Mouse (Mus musculus) embryonic facial prominence, embryonic 12.5 days (tissue): ENCODE data around the gene Arhgef39. TPM values are rescaled to one million over a fixed set of nuclear protein-coding genes. Genes with fewer than 3 reads are reported as not detected.
"Not testable (repeated sequence)": the region's sequence is repeated elsewhere in the genome, so short reads cannot be mapped to it uniquely, and the experiment has no call there.

Experiments used
- ATAC-seq: fragments of 200-750 bp; cut with Nextera tagmentation; 2 replicates; pipeline ENCODE4 v1.8.0; 2017; ENCODE audit not compliant: insufficient number of reproducible peaks, insufficient read depth, low FRiP score, low TSS enrichment
- H3K27ac ChIP-seq: fragments of 300-500 bp; sonication (generic); 2 replicates; pipeline ENCODE4 v1.5.1; 2016; ENCODE audit warnings: mild to moderate bottlenecking
- H3K27me3 ChIP-seq: fragments of 300-500 bp; sonication (generic); 2 replicates; pipeline ENCODE4 v1.6.1; 2016; ENCODE audit warnings: mild to moderate bottlenecking, moderate library complexity
- H3K36me3 ChIP-seq: fragments of 300-500 bp; sonication (generic); 2 replicates; pipeline ENCODE4 v1.6.1; 2016; ENCODE audit warnings: mild to moderate bottlenecking
- H3K4me1 ChIP-seq: fragments of 300-500 bp; sonication (generic); 2 replicates; pipeline ENCODE4 v1.6.1; 2016
- H3K4me2 ChIP-seq: fragments of 300-500 bp; sonication (generic); replicated peaks from 2 replicates; pipeline ENCODE4 v1.6.1; 2016; ENCODE audit warnings: mild to moderate bottlenecking, moderate library complexity
- H3K4me3 ChIP-seq: fragments of 300-500 bp; sonication (generic); 2 replicates; pipeline ENCODE4 v1.5.1; 2016; ENCODE audit warnings: mild to moderate bottlenecking
- H3K9ac ChIP-seq: fragments of 300-500 bp; sonication (generic); 2 replicates; pipeline ENCODE4 v1.6.1; 2016; ENCODE audit warnings: mild to moderate bottlenecking, moderate library complexity
- H3K9me3 ChIP-seq: fragments of 300-500 bp; sonication (generic); 2 replicates; pipeline ENCODE4 v1.6.1; 2016; ENCODE audit warnings: mild to moderate bottlenecking, moderate library complexity
- WGBS: fragments of 180-500 bp; shearing (Covaris S2); methylation state at CpG from one replicate; pipeline ENCODE4 v1.1.7; 2016; 5-methylcytosine and 5-hydroxymethylcytosine counted together
- polyA plus RNA-seq: library from polyadenylated mRNA; unstranded; fragments of >200 nt; fragmentation: Nextera tagmentation; extraction: Ambion mirVana; gene quantifications from 2 replicates; pipeline ENCODE4 v1.2.1, GENCODE M21; 2016

Arhgef39 gene
- polyA plus RNA-seq, 1 experiment from 2014 or later: 44.1 TPM

DNA sequence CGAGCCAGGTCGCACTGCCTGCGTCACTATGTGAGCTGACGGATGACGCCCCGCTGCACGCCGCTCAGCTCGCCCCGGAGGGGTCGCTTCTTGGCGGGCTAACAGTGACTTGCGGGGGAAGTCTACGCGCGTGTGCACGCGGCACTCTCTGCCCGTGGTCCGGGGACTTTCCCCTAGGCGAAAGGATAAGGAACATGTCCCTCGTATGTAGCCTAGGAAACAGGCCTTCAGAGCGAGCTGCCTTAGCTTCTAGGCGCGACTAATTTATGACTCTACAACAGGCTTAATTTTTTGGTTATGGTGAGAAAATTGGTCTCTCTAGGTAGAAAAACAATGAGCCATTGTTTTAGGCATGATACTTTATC, 6.7 kb downstream of the Arhgef39 start, which contains the start of gene Ccdc107:
Gene Ccdc107 (plus strand): TSS at position 80 of the 365 bp plus-strand sequence.
- H3K9me3 ChIP-seq: 0 out of 2 replicates have a peak, but pooled peaks cover 3% of the 10 kb centered on the region
- peak within 1 kb of the TSS; percentile 59 for H3K4me2 ChIP-seq
- H3K4me1 ChIP-seq: peaks cover 14% of the 10 kb centered on the region; the same call in 1 of the 2 replicates
- whole genome bisulfite sequencing: under 1% methylated on average over 25 of the region's 25 CpGs
- H3K4me3 ChIP-seq: peak within 1 kb of the TSS; percentile 55
- ATAC-seq: peak; percentile 97
- H3K36me3 ChIP-seq: peaks cover 11% of the 10 kb centered on the region; the same call in 1 of the 2 replicates
- no peaks in the 10 kb centered on the region for H3K27me3 ChIP-seq
- peak within 1 kb of the TSS; percentile 57 for H3K9ac ChIP-seq
- peak within 1 kb of the TSS; percentile 85 for H3K27ac ChIP-seq

DNA sequence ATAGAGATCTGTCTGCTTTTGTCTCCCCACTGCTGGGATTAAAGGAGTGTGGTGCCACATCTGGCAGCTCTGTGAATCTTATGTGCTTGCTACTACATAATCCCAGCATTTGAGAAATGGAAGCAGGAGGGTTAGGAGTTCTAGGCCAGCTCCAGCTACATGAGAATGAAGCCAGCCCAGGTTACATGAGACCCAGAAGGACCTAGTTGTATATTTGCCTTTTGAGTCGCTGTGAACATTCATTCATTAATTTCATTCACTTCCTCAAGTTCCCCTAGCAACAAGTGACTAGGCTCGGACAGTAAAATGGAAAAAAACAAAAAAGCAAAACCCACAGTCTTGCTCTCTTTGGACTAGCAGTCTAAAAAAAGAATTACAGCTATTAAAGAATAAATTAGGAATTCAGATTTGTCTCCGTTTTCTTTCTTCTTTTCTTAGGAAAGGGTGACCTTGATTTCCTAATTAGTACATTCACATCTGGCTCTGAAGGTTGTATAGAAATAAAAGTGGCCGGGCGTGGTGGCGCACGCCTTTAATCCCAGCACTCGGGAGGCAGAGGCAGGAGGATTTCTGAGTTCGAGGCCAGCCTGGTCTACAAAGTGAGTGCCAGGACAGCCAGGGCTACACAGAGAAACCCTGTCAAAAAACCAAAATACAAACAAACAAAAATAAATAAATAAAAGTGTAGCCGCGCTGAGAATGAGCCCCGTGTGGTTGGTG, 7.2 kb downstream of the Arhgef39 start:
- ATAC-seq: no peak
- H3K9me3 ChIP-seq: 0 out of 2 replicates have a peak, but pooled peaks cover 3% of the 10 kb centered on the region
- WGBS: 47% methylated on average over 12 of the region's 12 CpGs
- no peaks in the 10 kb centered on the region for H3K27me3 ChIP-seq
- H3K9ac ChIP-seq: no peak overlapping the region
- H3K36me3 ChIP-seq: peaks cover 11% of the 10 kb centered on the region; the same call in 1 of the 2 replicates
- peak overlapping the region; percentile 55; the same call in 1 of the 2 replicates for H3K4me3 ChIP-seq
- H3K4me2 ChIP-seq: peak overlapping the region; percentile 59
- H3K27ac ChIP-seq: peak overlapping the region; percentile 55; the same call in 1 of the 2 replicates
- peaks cover 9% of the 10 kb centered on the region; the same call in 1 of the 2 replicates for H3K4me1 ChIP-seq

DNA sequence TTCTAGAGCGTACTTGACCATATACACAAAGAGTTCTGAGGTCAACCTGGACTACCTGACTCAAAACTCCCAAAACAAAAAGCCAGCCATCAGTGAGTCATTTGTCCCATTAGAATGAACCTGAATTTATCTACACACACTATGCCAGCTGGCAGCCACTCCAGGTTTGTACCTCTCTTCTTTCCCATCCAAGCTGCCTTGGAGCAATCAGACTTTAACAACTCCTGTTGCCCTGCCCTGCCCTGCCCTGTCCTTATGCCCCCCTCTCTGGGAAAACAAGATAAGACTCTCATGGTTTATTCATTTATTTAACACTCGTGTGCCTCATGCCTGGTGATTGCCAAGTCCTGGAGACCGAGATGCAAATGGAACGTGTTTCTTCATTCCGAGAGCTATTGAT, 8.7 kb downstream of the Arhgef39 start:
- Histone ChIP-seq H3K27me3 (no peaks in the 10 kb centered on the region), H3K4me3 (no peak overlapping the region), H3K27ac (no peak overlapping the region), H3K4me1 (peaks cover 9% of the 10 kb centered on the region; the same call in 1 of the 2 replicates), H3K4me2 (no peak overlapping the region), H3K9me3 (0 out of 2 replicates have a peak, but pooled peaks cover 3% of the 10 kb centered on the region), H3K36me3 (0 out of 2 replicates have a peak, but pooled peaks cover 3% of the 10 kb centered on the region), H3K9ac (no peak overlapping the region)
- no peak for ATAC-seq
- WGBS: 87% methylated on average over 5 of the region's 5 CpGs

DNA sequence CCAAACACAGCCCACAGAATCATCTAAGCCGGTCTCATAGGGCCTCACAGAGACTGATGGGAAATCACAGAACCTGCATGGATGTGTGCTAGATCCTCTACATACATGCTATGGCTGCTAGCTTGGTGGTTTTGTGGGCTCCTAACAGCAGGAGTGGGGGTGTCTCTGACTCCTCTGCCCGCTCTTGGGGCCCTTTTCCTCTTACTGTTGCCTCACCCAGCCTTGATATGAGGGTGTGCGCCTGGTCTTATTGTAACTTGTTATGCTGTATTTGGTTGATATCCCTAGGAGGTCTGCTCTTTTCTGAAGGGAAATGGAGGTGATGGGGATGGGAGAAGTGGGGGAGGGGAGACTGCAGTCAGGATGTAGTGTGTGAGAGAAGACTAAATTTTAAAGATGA, 9.9 kb downstream of the Arhgef39 start:
- WGBS: 89% methylated on average over 3 of the region's 3 CpGs
- ATAC-seq: no peak
- Histone ChIP-seq H3K27ac (no peak overlapping the region), H3K36me3 (no peaks in the 10 kb centered on the region), H3K27me3 (no peaks in the 10 kb centered on the region), H3K9me3 (0 out of 2 replicates have a peak, but pooled peaks cover 3% of the 10 kb centered on the region), H3K4me2 (no peak overlapping the region), H3K4me3 (no peak overlapping the region), H3K4me1 (peaks cover 4% of the 10 kb centered on the region; the same call in 1 of the 2 replicates), H3K9ac (no peak overlapping the region)

DNA sequence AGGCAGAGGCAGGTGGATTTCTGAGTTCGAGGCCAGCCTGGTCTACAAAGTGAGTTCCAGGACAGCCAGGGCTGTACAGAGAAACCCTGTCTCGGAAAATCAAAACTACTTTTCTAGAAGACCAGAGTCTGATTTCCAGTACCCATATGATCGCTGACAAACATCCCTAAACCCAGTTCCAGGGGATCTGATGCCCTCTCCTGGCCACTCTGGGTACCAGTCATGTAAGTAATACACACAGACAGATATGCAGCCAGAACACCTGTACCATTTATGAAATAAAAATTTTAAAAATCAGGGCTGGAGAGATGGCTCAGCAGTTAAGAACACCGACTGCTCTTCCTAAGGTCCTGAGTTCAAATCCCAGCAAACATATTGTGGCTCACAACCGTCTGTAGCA, 13.8 kb downstream of the Arhgef39 start:
- H3K9ac ChIP-seq, H3K9me3 ChIP-seq, H3K4me3 ChIP-seq, H3K4me2 ChIP-seq, H3K27me3 ChIP-seq, H3K4me1 ChIP-seq, H3K36me3 ChIP-seq, H3K27ac ChIP-seq, ATAC-seq: not testable (repeated sequence)
- WGBS: 85% methylated on average over 5 of the region's 5 CpGs

DNA sequence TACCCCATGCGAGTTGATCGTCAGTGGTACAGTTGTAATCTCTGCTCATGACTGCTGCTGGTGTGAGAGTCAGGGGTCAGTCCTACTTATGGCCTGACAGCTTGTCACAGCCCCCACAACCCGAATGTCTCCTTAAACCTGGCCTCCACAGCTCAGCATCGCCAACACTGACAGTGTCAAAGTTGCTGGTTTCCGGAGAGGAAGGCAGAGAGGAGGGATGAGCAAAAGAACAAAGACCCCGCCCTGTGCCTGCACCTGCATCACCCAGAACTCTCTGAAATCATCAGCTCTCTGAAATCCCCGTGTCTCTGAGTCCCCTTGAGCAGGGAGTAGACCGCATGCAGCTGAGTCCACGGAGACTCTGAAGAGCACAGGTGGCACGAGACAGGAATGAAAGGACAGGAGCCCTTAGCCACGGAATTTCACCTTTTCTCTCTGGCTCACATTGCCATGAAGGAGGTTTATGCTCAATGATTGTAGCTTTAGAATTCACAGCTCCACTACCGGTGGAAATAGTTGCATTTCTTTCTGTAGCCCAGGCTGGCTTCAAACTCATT, 15.9 kb downstream of the Arhgef39 start, which contains the start of gene Sit1:
Gene Sit1 (minus strand): TSS at position 200 of the 557 bp plus-strand sequence.
- H3K27me3 ChIP-seq: no peaks in the 10 kb centered on the region
- H3K9me3 ChIP-seq: no peaks in the 10 kb centered on the region
- 57% methylated on average over 12 of the region's 12 CpGs for WGBS
- H3K27ac ChIP-seq: no peak within 1 kb of the TSS
- no peak for ATAC-seq
- no peak within 1 kb of the TSS for H3K9ac ChIP-seq
- no peak within 1 kb of the TSS for H3K4me3 ChIP-seq
- H3K36me3 ChIP-seq: no peaks in the 10 kb centered on the region
- H3K4me1 ChIP-seq: no peaks in the 10 kb centered on the region
- no peak within 1 kb of the TSS for H3K4me2 ChIP-seq

DNA sequence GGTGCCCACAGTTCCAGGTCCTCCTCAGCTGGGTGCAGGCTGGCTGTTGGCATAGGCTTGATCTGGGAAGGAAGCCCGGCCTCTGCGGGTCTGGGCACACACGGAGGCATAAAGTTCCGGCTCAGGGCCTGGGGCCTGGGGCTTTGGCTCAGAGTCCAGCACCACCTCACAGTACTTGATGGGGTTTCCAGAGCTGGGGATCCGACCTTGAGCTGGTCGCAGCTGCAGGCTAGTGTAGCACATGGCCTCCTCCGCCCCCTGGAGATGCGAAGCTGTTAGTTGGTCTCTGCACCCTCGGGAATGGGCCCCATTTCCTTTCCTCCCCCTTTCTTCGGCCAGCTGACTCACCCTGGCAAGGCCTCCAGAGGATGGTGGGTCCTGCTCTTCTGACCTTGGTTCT, 16.9 kb downstream of the Arhgef39 start:
- no peak for ATAC-seq
- Histone ChIP-seq H3K9ac (no peak overlapping the region), H3K36me3 (no peaks in the 10 kb centered on the region), H3K27me3 (no peaks in the 10 kb centered on the region), H3K27ac (no peak overlapping the region), H3K4me3 (no peak overlapping the region), H3K9me3 (no peaks in the 10 kb centered on the region), H3K4me1 (no peaks in the 10 kb centered on the region), H3K4me2 (no peak overlapping the region)
- WGBS: 70% methylated on average over 10 of the region's 10 CpGs

DNA sequence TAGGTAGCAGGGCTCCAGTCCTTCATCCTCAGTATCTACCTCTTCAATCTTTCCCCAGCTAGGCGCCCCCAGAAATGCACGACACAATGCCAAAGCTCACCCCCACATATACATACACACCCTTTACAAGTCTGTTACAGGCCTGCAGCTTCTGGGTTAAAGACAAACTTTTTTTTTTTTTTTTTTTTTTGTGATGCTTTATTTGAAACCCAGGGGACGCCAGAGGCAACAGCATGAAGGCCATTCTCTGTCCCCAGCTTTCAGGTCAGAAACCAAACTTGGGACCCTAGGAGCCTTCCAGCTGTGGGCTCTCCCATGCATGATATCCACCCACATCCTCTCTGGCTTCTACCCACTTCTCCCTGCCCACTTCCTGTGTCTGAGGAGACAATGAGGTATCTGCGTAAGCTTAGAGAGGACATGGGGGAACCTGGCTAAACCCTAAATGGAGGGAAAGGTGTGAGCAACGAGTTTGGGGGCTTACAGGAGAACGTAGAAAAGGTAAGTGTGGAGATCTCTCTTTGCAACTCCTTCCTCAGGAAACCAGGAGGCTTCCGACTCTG, 17.5 kb downstream of the Arhgef39 start:
- ATAC-seq: no peak
- 67% methylated on average over 7 of the region's 7 CpGs for WGBS
- Histone ChIP-seq H3K9me3 (no peaks in the 10 kb centered on the region), H3K9ac (no peak overlapping the region), H3K4me3 (no peak overlapping the region), H3K27ac (no peak overlapping the region), H3K4me2 (no peak overlapping the region), H3K27me3 (no peaks in the 10 kb centered on the region), H3K36me3 (no peaks in the 10 kb centered on the region), H3K4me1 (no peaks in the 10 kb centered on the region)

DNA sequence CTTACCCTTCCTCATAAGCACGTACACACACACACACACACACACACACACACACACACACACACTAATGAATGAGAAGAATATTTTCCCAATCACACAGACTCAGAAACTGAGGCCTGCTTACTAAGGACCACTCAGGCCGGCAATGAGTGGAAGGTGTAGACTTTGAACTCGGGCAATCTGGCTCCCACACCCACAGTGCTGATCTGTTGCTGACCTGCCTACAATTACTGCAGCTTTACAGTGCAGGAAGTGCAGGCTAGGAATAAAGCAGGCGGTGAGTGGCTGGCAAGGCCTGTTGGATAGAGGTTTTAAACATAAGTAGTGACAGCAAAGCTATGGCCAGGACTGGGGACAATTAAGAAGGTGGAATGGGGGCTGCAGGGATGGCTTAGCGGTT, 18.5 kb downstream of the Arhgef39 start:
- H3K27me3 ChIP-seq: no peaks in the 10 kb centered on the region
- H3K9me3 ChIP-seq: no peaks in the 10 kb centered on the region
- H3K4me1 ChIP-seq: no peaks in the 10 kb centered on the region
- WGBS: 77% methylated on average over 5 of the region's 5 CpGs
- no peak for ATAC-seq
- H3K36me3 ChIP-seq: no peaks in the 10 kb centered on the region
- no peak overlapping the region for H3K4me2 ChIP-seq
- no peak overlapping the region for H3K27ac ChIP-seq
- H3K4me3 ChIP-seq: no peak overlapping the region
- no peak overlapping the region for H3K9ac ChIP-seq

DNA sequence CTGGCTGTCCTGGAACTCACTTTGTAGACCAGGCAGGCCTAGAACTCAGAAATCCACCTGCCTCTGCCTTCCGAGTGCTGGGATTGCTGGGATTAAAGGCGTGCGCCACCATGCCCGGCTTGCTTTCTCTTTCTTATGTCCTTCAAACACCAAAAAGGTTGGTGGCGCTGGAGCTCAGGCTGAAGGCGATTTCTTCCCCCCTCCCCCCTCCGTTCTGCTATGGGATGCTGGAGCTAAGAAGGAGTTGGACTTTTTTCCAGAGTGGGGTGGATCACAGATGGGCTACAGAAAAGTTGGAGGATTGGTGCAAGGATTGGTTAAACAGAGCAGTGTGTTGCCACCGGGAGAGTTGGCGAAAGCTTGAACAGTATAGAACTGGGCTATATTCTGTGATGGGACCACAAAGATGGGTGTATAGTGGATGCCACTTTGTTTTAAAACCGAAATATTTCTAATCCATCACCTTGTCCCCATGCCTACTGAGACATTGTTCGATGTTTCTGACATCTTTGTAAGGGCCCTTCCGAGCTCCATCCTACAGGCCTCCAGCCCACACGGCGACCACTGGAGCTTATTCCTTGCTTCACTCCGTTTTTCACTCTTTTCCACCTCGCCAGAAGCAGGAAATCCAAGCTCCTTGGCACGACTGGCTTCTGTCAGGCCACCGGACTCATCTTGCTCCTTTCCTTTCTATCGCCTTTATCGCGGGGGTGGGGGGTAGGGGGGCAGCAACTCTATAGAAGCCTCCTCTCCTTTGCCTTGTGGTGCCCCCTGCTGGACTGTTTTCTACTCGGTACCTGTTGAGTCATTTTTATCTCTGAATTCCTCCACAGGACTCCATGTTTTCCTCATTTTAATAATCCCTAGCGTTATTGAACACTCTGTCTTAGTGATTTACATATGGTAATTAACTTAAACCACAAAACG, 20.3 kb downstream of the Arhgef39 start:
- no peaks in the 10 kb centered on the region for H3K27me3 ChIP-seq
- no peak overlapping the region for H3K27ac ChIP-seq
- H3K4me1 ChIP-seq: no peaks in the 10 kb centered on the region
- no peaks in the 10 kb centered on the region for H3K9me3 ChIP-seq
- no peaks in the 10 kb centered on the region for H3K36me3 ChIP-seq
- ATAC-seq: no peak
- no peak overlapping the region for H3K4me3 ChIP-seq
- no peak overlapping the region for H3K9ac ChIP-seq
- 46% methylated on average over 24 of the region's 24 CpGs for WGBS
- H3K4me2 ChIP-seq: 0 out of 2 replicates have a peak overlapping the region, but pooled peaks have one; percentile 24

DNA sequence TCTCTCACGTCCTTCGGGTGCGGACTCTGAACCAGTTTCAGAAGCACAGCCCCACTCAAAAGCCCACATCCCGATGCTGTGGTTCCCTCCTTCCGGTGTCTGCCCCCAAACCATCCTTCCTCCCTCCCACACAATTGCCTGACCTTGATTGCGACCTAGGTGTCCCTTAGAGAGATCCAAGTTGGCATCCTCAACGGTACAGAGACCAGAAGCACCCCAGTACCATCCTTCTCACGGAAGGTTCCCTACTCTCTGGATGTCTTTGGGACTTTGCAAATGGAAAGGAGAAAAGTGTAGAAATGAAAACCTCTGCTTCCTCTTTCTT, 21.0 kb downstream of the Arhgef39 start:
- no peaks in the 10 kb centered on the region for H3K9me3 ChIP-seq
- H3K36me3 ChIP-seq: no peaks in the 10 kb centered on the region
- WGBS: 50% methylated on average over 8 of the region's 8 CpGs
- peak overlapping the region; percentile 17; the same call in 1 of the 2 replicates for H3K9ac ChIP-seq
- peak overlapping the region; percentile 34 for H3K4me2 ChIP-seq
- H3K4me1 ChIP-seq: no peaks in the 10 kb centered on the region
- H3K4me3 ChIP-seq: peak overlapping the region; percentile 22
- no peak overlapping the region for H3K27ac ChIP-seq
- ATAC-seq: no peak
- H3K27me3 ChIP-seq: no peaks in the 10 kb centered on the region
